Mouse (Mus musculus) macrophage (primary cell): ENCODE results near the gene Ralgps1. TPM values are rescaled to one million over a fixed set of nuclear protein-coding genes. Genes with fewer than 3 reads are reported as not detected.

ENCODE experiments used
- H3K27ac ChIP-seq: fragments of 350-480 bp; formaldehyde crosslinking; 2 replicates; pipeline ENCODE4 v1.9.0; 2021
- H3K36me3 ChIP-seq: fragments of 350-480 bp; formaldehyde crosslinking; 2 replicates; pipeline ENCODE4 v1.9.0; 2021; ENCODE audit errors: inconsistent target
- H3K4me3 ChIP-seq: fragments of 350-480 bp; formaldehyde crosslinking; 2 replicates; pipeline ENCODE4 v1.9.0; 2021; ENCODE audit errors: inconsistent target
- H3K79me2 ChIP-seq: fragments of 350-480 bp; formaldehyde crosslinking; 2 replicates; pipeline ENCODE4 v1.9.0; 2021; ENCODE audit errors: inconsistent target
- WGBS: methylation state at CpG from one replicate; pipeline ENCODE4 v1.1.7; 2026; ENCODE audit warnings: inconsistent platforms; ENCODE audit not compliant: missing documents; 5-methylcytosine and 5-hydroxymethylcytosine counted together
- polyA plus RNA-seq: library from polyadenylated mRNA; stranded (reverse); fragments of 250-400 nt; gene quantifications from 3 replicates; pipeline ENCODE4 v1.2.4, GENCODE M21; 2018; ENCODE audit warnings: inconsistent platforms

The Ralgps1 gene
- polyA plus RNA-seq, 1 experiment from 2014 or later, result 2.3 TPM

DNA sequence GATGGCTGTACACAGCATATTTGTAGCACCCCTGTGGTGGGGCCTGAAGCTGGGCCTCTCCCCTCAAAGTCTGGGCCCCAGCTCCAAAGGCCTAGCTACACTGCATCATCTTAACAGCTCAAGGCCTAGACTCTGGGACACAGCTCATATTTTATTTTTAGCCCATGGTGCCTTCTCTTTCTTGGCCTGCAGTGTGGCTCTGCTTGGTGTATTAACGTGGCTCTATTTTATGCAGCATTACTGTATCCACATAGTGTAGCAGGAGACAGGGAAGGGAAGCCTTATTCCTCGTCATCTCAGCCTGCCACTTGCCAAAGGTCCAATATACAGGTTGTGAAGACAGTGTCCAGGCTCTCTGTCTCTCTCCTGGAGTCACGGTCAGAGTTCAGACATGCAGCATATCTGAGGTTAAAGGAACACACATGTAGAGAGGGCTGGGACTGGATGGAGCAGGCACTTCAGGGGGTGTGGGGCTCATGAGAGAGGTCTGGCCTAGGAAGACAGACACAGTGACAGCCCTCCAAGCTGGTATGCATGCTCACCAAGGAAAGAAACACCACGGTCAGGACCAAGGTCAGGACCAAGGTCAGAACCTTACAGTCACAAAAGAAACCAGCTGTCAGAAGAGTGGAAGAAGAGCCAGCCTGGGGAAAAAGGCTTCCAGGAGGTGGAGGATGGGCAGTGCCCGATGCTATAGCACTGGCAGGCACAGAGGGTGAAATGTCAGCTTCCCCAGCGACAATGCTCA lies 102.7 kb downstream of the Ralgps1 start:
- Histone ChIP-seq H3K4me3 (no peak overlapping the region), H3K36me3 (no peaks in the 10 kb centered on the region), H3K79me2 (no peaks in the 10 kb centered on the region), H3K27ac (no peak overlapping the region)
- 97% methylated on average over 6 of the region's 6 CpGs for WGBS

DNA sequence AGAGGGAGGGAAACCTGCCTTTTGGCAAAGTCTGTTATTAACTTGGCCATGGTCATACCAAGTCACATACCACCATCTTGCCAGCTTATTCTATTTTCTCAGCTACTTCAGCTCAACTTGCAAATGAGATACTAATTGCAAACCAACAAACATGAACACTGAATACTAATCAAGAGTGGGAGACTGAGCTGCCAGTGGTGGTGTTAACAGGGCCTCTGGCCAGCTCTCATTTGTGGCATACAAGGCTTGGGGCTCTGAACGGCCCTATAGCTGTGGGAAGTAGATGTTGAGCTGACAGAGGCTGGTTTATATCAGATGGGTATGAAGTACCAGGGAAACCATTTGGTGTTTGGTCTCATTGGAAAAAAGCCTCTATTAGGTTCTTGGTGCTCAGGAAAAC lies 104.2 kb downstream of the Ralgps1 start:
- Histone ChIP-seq H3K79me2 (no peaks in the 10 kb centered on the region), H3K36me3 (no peaks in the 10 kb centered on the region), H3K4me3 (no peak overlapping the region), H3K27ac (no peak overlapping the region)
- WGBS, result 100% methylated on average over 1 of the region's 1 CpGs

DNA sequence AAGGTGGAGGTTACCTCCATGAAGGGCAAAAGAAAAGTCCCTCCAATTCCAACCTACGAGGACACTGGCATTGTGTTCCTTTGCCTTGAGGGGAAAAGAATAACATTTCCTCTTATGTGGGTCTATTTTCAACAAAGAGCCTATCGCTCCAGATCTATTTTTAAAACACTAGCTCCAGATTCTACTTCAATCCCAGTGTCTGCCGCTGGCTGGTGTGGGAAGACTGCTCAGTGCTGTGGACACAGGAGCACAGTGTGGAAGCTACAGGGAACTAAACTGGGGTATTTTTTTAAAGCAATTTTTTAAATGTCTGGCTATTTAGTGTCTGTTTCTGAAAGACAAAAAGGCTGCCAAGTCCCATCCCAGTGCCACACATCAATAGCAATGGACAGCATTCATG lies 105.5 kb downstream of the Ralgps1 start:
- Histone ChIP-seq H3K4me3 (no peak overlapping the region), H3K36me3 (no peaks in the 10 kb centered on the region), H3K27ac (no peak overlapping the region), H3K79me2 (no peaks in the 10 kb centered on the region)
- WGBS, result 97% methylated on average over 3 of the region's 3 CpGs

DNA sequence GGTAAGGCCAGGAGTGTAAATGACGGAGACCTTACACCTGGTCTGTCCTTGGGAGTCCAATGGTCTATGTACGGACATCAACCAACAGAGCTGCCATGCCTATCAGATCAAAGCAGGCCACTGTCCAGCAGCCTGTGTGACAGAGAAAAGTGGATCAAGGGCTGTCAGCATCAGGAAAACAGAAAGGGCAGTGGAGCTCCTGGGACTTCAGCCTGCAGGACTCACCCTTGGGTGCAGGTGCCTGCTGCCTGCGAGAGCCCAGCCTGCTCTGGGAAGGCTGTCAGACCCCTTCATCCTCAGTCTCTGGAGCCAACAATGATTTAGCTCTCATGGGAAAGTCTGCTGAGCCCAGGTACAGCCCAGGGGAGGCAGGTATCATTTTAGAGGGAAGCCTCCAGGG lies 109.8 kb downstream of the Ralgps1 start:
- H3K4me3 ChIP-seq, result no peak overlapping the region
- no peak overlapping the region for H3K27ac ChIP-seq
- WGBS, result 100% methylated on average over 3 of the region's 3 CpGs
- no peaks in the 10 kb centered on the region for H3K79me2 ChIP-seq
- H3K36me3 ChIP-seq, result no peaks in the 10 kb centered on the region

DNA sequence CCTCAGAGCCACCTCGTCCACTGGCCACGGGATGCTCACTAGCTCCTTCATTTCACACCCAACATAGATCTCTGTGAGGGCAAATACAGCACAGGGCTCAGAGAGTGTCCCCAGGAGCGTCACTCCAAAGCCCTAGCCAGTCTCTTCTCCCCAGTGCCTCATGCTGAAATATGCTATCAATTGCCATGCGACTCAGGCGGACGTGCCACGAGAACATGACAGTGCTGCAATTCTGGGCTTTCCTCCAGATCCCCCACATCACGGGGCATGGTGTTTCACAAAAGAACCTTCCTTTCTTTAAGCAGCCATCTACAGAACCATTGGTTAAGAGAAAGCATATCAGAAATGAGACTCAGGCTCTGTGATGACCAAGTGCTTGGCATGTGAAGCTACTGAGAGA lies 110.5 kb downstream of the Ralgps1 start:
- WGBS, result 90% methylated on average over 8 of the region's 8 CpGs
- Histone ChIP-seq H3K4me3 (no peak overlapping the region), H3K27ac (no peak overlapping the region), H3K79me2 (no peaks in the 10 kb centered on the region), H3K36me3 (no peaks in the 10 kb centered on the region)

DNA sequence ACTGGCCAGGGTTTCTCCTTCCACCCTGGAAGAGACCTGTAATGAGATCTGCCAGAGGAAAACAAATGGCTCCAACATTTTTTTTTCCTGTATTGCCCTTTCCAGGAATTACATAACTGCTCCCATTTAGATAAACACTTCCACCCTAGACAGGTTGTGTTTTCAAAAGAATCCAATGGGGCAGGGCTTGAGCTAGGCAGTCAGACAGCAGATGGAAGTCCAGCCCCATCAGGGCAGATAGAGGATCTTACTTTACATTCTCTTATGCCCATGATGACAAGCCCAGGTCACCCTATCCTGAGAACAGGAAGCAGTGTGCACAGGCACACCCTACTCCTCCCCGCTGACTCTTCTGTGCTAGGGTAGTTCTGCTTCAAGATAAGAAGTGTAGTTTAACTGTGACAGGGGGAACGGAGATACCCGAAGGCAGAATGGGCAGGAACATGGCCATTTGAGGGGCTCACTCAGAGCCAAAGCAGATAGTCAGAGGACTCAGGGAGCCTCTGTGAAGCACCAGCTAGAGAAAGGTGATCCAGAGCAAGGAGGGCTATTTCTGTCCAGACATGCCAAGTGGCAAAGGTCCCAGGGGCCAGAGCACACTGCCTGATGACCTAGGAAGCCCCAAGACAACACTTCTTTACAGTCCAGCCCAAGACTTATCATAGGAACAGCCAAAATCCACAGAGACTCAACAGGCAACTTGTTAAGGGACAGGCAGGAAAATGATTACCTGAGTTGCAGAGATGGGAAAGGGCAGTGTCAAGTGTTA lies 114.3 kb downstream of the Ralgps1 start:
- no peaks in the 10 kb centered on the region for H3K79me2 ChIP-seq
- WGBS, result 45% methylated on average over 3 of the region's 3 CpGs
- H3K36me3 ChIP-seq, result no peaks in the 10 kb centered on the region
- no peak overlapping the region for H3K4me3 ChIP-seq
- H3K27ac ChIP-seq, result no peak overlapping the region

DNA sequence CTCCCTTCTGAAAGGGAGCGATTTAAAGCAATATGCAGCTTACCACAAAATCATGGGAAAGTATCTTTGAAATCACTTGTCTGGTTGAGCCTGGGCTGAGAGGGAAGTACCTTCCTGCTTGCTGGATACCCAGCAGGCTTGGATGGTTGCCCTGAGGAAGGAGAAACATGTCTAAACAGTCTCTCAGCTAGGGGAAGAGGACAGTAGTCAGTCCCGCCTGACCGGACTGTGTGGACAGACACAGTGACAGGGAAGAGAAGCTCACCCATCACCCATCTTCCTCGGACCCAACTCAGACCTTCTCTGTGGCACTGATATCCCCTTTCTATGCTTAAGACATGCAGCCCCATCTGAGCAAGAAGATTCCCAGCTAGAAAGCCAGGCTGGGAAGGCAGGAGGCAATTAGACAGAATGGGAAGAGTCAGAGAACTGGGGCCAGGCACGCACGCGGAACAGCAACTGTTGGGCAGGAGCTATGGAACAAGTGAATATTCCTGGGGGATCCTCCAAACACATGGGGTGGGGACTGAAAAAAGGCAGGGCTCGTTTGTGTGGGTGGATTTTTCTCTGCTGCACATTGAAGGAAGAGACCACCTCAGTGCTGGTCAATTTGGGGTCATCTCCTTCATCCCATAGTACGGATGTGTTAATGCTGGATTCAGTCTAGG lies 116.8 kb downstream of the Ralgps1 start:
- Histone ChIP-seq H3K27ac (no peak overlapping the region), H3K36me3 (no peaks in the 10 kb centered on the region), H3K4me3 (no peak overlapping the region), H3K79me2 (no peaks in the 10 kb centered on the region)
- WGBS, result 92% methylated on average over 9 of the region's 9 CpGs

DNA sequence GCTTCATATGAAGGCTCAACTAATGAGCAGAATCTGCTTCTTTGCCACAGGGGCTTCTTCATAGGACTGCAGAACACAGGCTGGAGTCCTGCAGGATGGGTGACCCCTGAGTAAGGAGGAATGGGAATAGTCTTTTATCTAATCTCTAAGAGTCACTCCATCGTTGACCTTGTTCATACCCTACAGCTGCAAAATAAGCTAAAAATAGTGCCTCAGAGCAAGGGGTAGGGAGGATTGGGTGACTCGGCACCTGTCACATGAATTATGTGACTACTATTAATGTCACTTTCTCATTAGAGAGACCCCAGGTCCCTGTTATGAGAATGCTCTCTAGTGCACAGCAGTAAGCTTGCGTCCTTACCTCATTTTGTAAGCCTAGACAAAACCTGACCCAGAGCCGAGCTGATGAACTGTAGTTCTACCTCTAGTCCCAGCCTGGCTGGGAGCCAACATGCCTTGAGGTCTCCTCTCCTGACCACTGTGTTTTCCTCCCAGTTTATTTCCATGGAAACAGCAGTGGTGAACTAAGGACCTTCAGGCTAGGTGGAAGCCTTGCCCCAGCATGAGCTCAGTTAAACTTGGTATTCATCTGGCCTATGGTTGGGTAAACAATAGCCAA lies 117.6 kb downstream of the Ralgps1 start:
- Histone ChIP-seq H3K4me3 (no peak overlapping the region), H3K36me3 (no peaks in the 10 kb centered on the region), H3K79me2 (no peaks in the 10 kb centered on the region), H3K27ac (no peak overlapping the region)
- 74% methylated on average over 4 of the region's 4 CpGs for whole genome bisulfite sequencing

DNA sequence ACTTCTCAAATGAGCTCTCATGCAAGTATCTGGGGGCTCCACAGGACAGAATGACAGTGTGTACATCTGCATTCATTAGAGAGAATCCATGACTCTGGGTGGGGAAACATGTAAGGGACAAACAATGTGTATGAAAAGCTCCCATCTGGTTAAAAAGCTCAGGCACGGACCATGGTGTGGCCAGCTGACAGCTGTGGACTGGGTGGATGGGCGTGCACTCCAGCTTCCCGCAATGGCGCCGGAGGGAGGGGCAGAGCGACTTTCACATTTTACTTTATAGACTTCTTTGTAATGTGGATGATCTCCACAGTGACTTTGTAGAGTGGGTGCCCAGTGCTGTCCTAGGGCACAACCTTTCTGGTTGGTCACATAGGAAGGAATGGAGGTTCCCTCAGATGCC lies 118.5 kb downstream of the Ralgps1 start:
- Histone ChIP-seq H3K27ac (no peak overlapping the region), H3K36me3 (no peaks in the 10 kb centered on the region), H3K79me2 (no peaks in the 10 kb centered on the region), H3K4me3 (no peak overlapping the region)
- 91% methylated on average over 6 of the region's 6 CpGs for WGBS

DNA sequence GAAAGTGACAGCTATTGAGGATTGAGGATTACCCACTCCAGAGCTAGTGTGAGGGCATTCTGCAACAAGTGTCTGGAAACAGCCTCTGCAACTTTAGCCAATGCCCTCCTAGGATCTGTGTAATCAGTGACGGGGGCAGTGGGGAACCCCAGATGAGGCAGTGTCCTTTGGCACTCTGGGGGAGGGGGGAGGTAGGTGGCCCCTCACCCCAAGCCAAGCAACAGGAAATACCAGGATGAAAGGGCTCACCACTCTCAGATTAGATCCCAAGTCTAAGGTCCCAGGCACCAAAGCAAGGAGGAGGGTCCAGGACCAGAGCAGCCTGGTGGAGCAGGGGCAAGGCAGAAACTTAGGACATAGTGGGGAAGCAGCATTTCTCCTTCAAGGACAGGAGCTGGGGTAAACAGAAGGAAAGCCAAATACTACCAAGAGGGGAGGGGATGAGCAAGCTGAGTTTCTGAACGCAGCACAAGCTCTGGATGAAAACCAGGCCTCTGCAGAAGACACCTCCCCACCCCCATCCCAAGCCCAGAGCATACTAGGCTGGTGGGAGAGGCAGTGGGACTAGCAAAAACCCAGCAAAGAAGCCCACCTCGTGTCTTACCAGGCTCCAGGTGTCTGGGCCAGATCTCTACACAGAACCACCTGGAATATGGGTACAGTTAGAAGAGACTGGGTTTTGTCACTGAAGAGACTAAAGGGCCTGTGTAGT lies 121.2 kb downstream of the Ralgps1 start:
- no peak overlapping the region for H3K27ac ChIP-seq
- H3K79me2 ChIP-seq, result no peaks in the 10 kb centered on the region
- no peaks in the 10 kb centered on the region for H3K36me3 ChIP-seq
- no peak overlapping the region for H3K4me3 ChIP-seq
- 95% methylated on average over 3 of the region's 3 CpGs for WGBS

DNA sequence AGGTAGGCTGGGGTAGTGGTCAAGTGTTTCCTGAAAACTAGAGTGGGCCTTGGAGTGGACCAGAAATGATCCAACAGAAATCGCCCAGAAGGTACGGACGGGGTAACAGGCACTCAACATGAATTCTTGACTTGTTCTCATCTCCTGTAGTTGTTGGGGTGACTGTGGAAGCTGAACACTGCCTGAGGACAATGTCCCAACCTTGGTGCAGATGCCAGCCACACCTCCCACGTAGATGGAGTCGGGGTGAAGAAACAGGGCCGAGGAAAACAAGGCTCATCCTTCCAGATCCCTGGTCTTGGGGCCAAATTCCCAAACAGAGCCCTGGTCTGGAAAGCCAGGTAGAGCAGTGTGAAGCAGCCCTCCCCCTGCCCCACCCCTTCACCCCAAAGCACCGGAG lies 122.7 kb downstream of the Ralgps1 start:
- Histone ChIP-seq H3K27ac (no peak overlapping the region), H3K4me3 (no peak overlapping the region), H3K36me3 (no peaks in the 10 kb centered on the region), H3K79me2 (no peaks in the 10 kb centered on the region)
- WGBS, result 95% methylated on average over 7 of the region's 7 CpGs

DNA sequence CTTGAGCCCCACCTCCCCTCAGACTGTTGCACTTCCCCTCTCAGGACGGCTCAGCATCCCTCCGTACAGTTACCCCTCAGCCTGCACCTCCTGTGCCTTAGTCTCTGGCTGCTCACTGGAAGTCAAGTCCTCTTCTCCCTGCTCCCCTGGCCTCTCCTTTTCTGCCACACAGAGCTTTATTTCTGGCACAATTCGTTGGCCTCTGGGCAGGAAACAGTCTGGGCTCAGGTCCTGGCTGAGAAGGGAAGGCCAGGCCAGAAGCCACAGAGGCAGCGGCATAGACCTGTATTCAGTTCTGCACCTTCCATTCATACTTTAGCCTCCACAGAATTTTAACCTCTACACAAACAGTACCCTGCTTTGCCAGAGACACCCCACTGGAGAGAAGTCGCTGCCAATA lies 124.4 kb downstream of the Ralgps1 start:
- H3K4me3 ChIP-seq, result no peak overlapping the region
- H3K27ac ChIP-seq, result no peak overlapping the region
- 65% methylated on average over 5 of the region's 5 CpGs for WGBS
- no peaks in the 10 kb centered on the region for H3K36me3 ChIP-seq
- no peaks in the 10 kb centered on the region for H3K79me2 ChIP-seq

DNA sequence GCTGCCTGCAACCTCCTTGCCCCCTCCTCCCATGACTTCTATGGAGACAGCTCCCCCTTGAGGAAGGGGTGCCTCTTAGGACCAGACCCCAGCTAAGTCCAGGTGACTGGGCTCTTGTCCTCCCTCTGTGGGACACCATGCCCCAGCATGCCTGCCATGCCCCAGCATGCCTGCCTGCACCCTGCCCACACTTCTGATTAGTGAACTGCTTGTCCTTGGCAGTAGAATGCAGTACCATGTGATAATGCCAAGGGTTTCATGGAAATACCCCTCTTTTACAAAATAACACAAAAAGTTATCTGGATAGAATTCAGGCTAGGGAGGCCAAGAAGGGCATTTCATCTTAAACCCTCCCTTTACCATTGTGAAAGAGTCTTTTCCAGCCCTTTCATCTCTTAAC lies 125.9 kb downstream of the Ralgps1 start:
- Histone ChIP-seq H3K36me3 (no peaks in the 10 kb centered on the region), H3K27ac (no peak overlapping the region), H3K79me2 (no peaks in the 10 kb centered on the region)

DNA sequence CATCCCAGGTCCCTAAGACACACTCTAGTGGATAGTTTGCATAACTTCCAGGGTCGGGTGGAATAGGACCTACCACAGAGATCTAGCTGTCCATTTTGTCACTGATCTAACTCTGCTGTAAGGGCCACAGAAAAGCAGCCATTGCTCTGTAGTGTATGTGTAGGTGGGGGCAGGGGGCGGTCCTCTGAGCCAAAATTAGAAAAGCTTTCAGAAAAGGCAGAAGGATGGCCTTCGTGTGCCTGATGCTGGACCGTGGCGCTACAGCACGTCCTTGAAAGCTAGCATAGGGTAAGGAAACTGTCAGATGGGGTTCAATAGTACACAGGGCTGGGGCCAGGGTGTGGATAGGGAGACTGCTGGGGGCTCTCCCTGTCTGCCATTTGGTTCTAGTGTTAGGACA lies 126.4 kb downstream of the Ralgps1 start:
- H3K4me3 ChIP-seq, result no peak overlapping the region
- H3K27ac ChIP-seq, result no peak overlapping the region
- 92% methylated on average over 6 of the region's 6 CpGs for WGBS
- H3K36me3 ChIP-seq, result no peaks in the 10 kb centered on the region
- H3K79me2 ChIP-seq, result no peaks in the 10 kb centered on the region

More for the DNA sequence above, 125.9 kb downstream of the Ralgps1 start:
- H3K4me3 ChIP-seq, result no peak overlapping the region
